Mouse (Mus musculus): ENCODE data around the gene H2-M10.5. TPM values are rescaled to one million over a fixed set of nuclear protein-coding genes. Genes with fewer than 3 reads are reported as not detected.

The H2-M10.5 gene
- not detected for polyA plus RNA-seq (2014; fragmentation: Illumina TruSeq; extraction: RNeasy Lipid Tissue Mini Kit (QIAGEN cat#74804))

DNA sequence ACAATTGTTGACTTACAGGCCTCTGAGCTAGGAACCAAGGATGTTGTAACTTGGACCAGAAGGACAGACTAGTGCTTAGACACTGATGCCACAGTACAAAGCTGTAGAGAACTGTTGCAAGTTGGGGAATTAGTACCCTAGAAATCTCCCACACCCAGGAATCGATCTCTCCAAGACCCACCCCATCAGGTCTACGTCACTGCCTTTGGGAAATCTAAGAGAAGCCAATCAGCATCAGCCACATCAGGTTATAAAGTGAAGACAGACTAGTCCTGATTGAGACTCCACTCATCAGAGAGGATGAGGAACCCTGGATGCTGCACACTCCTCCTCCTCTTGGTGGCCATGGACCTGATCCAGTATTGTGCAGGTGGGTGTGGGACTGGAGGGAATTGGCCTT lies at the start of gene H2-M10.5:
TSS of gene H2-M10.5 (plus strand) at position 301 of the 400 bp plus-strand sequence.

DNA sequence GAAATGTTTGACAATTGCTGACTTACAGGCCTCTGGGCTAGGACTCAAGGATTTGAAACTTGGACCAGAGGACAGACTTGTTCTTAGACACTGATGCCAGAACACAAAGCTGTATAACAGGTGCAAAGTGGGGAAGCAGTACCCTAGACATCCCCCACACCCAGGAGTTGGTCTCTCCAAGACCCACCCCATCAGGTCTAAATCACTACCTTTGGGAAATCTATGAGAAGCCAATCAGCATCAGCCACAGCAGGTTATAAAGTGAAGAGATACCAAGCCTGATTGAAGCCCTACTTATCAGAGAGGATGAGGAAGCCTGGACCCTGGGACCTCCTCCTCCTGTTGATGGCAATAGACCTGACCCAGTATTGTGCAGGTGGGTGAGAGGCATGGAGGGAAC lies 39.2 kb downstream of the H2-M10.5 start, which contains the start of gene H2-M10.6:
TSS of gene H2-M10.6 (plus strand) at position 301 of the 400 bp plus-strand sequence.

Other genes starting within 250 kb of the H2-M10.5 start
- not detected for gene H2-M11, start 225.8 kb upstream of the H2-M10.5 start, polyA plus RNA-seq (2014; fragmentation: Illumina TruSeq; extraction: RNeasy Lipid Tissue Mini Kit (QIAGEN cat#74804))
- gene H2-M9, start 130.2 kb upstream of the H2-M10.5 start, polyA plus RNA-seq (2014; fragmentation: Illumina TruSeq; extraction: RNeasy Lipid Tissue Mini Kit (QIAGEN cat#74804)), result 0.43 TPM
- gene H2-M1, start 100.7 kb upstream of the H2-M10.5 start, polyA plus RNA-seq (2014; fragmentation: Illumina TruSeq; extraction: RNeasy Lipid Tissue Mini Kit (QIAGEN cat#74804)), result not detected
- not detected for gene H2-M10.6, start 39.3 kb downstream of the H2-M10.5 start, polyA plus RNA-seq (2014; fragmentation: Illumina TruSeq; extraction: RNeasy Lipid Tissue Mini Kit (QIAGEN cat#74804))
- 28.4 TPM for gene Trim26, start 64.2 kb downstream of the H2-M10.5 start, polyA plus RNA-seq (2014; fragmentation: Illumina TruSeq; extraction: RNeasy Lipid Tissue Mini Kit (QIAGEN cat#74804))
- gene Trim15, start 94.3 kb downstream of the H2-M10.5 start, polyA plus RNA-seq (2014; fragmentation: Illumina TruSeq; extraction: RNeasy Lipid Tissue Mini Kit (QIAGEN cat#74804)), result not detected
- gene Trim10, start 96.7 kb downstream of the H2-M10.5 start, polyA plus RNA-seq (2014; fragmentation: Illumina TruSeq; extraction: RNeasy Lipid Tissue Mini Kit (QIAGEN cat#74804)), result not detected
- 0.31 TPM for gene Trim40, start 117.2 kb downstream of the H2-M10.5 start, polyA plus RNA-seq (2014; fragmentation: Illumina TruSeq; extraction: RNeasy Lipid Tissue Mini Kit (QIAGEN cat#74804))
- not detected for gene Trim31, start 125.2 kb downstream of the H2-M10.5 start, polyA plus RNA-seq (2014; fragmentation: Illumina TruSeq; extraction: RNeasy Lipid Tissue Mini Kit (QIAGEN cat#74804))
- not detected for gene Rnf39, start 170.0 kb downstream of the H2-M10.5 start, polyA plus RNA-seq (2014; fragmentation: Illumina TruSeq; extraction: RNeasy Lipid Tissue Mini Kit (QIAGEN cat#74804))
- 5.5 TPM for gene Ppp1r11, start 178.8 kb downstream of the H2-M10.5 start, polyA plus RNA-seq (2014; fragmentation: Illumina TruSeq; extraction: RNeasy Lipid Tissue Mini Kit (QIAGEN cat#74804))
- gene Znrd1, start 185.6 kb downstream of the H2-M10.5 start, polyA plus RNA-seq (2014; fragmentation: Illumina TruSeq; extraction: RNeasy Lipid Tissue Mini Kit (QIAGEN cat#74804)), result 21.8 TPM
- 19.0 TPM for gene Znrd1as, start 185.7 kb downstream of the H2-M10.5 start, polyA plus RNA-seq (2014; fragmentation: Illumina TruSeq; extraction: RNeasy Lipid Tissue Mini Kit (QIAGEN cat#74804))
- gene 2410137M14Rik, start 208.3 kb downstream of the H2-M10.5 start, polyA plus RNA-seq (2014; fragmentation: Illumina TruSeq; extraction: RNeasy Lipid Tissue Mini Kit (QIAGEN cat#74804)), result not detected
- not detected for gene H2-M5, start 216.6 kb downstream of the H2-M10.5 start, polyA plus RNA-seq (2014; fragmentation: Illumina TruSeq; extraction: RNeasy Lipid Tissue Mini Kit (QIAGEN cat#74804))
- 39.5 TPM for gene Zfp57, start 228.3 kb downstream of the H2-M10.5 start, polyA plus RNA-seq (2014; fragmentation: Illumina TruSeq; extraction: RNeasy Lipid Tissue Mini Kit (QIAGEN cat#74804))